Mouse (Mus musculus) testis, postnatal 14 days (tissue): Measurements from ENCODE around the gene Zcchc17.

ENCODE experiments used
- DNase-seq: peaks from one replicate; pipeline ENCODE4 v3.0.0; 2021; ENCODE audit warnings: low spot score

Gene Zcchc17

GRCm38 (mm10) chr4:130316691-130317090, 43.1 kb downstream of the Zcchc17 start:
- no peak for DNase-seq

GRCm38 (mm10) chr4:130315771-130316527, 43.8 kb downstream of the Zcchc17 start:
- DNase-seq = no peak

DNA sequence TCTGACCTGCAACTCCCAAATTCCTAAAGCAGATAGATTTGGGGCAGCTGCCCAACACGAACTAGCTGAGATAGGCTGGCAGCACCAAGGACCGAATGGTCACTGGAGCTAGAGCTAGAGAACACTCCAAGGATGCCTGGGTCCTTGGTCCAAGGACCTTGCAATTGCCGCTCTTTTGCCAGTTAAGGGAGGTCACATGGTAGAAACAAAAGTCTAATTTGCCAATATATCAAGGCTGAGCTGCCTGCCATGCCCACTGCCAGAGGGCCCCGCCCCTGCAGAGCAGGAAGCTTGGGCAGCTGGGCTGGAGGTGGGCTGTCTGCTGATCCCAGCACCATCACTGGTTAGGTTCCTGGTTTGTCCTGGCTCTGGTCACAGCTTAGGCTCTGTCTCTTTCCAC, 46.2 kb downstream of the Zcchc17 start:
- no peak for DNase-seq

GRCm38 (mm10) chr4:130312526-130312925, 47.2 kb downstream of the Zcchc17 start:
- DNase-seq = no peak

DNA sequence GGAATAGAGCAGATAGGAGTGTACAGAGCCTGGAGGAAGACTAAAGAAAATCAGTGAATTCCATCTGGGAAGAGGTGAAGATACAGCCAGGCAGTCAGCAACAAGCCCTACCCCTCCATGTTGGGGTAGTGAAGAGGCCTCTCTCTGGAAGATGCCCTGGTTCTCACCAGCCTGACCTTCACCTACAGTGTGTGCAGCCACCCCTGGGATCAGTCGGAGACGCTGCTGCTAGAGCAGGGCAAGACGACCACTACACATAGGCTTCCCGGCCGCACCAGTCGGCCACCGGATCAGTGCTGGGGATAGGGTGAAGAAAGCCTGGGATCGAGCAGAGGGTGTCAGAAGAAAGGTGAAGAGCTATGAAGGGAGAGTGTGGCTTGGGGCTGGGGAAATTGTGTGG, 50.5 kb downstream of the Zcchc17 start:
- no peak for DNase-seq

DNA sequence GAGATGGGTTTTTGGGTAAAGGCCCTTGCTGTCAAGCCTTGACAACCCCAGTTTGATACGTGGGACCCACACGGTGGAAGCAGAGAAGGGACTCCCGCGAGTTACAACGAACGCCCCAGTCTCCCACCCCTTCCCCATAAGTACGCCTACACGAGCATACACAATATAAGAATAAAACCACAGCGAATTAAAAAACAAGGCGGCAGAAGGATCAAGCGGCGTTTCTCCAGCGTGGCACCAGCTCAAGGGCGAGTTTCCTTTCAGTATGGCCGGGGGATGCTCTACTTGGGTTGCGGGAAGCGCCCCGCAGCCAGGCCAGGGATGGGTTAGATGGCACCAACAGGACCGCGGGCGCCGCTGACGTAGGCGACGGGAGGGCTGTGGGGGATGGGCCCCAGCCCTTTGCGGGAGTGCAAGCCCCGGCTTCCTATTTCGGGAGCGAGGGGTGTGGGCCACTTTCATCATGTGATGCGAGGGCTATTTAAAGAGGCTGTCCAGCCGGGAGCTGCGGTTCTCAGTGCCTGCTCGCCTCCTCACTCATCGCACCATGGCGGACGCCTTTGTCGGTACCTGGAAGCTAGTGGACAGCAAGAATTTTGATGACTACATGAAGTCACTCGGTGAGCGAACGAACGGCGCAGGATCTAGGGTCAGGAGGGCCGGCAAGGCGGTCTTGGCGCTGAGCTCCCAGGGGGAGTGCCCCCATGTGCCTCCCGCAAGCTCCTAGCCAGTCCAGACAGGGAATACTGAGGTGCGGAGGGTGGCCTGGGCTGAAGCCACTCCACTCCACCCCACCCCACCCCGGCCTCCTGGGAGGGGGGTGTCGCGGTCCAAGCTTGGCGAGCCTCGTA, 51.3 kb downstream of the Zcchc17 start, which contains the start of the genes Fabp3 and Gm10570:
TSS of gene Fabp3 (plus strand) at position 365 of the 851 bp plus-strand sequence.
TSS of gene Gm10570 (minus strand) at position 444 of the 851 bp plus-strand sequence.
- DNase-seq = no peak

DNA sequence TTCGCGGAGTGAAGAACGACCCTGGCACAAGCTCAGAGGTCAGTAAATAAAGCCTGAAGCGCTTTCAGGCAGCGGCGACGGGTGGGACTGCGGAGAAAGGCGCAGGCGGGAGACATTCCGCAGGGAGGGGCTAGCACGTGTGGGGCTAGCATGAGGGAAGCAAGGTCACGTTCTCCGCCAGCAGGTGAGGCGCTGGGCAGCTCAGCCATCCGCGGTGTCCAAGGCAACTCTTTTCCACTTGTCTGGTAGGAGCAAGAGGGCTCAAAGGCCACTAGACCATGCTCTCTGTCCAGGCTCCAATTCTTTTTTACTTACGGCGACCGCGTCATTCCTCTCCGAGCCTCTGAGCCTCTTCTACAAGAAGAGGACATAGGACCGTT, 51.9 kb downstream of the Zcchc17 start:
- DNase-seq = peak; percentile 55

DNA sequence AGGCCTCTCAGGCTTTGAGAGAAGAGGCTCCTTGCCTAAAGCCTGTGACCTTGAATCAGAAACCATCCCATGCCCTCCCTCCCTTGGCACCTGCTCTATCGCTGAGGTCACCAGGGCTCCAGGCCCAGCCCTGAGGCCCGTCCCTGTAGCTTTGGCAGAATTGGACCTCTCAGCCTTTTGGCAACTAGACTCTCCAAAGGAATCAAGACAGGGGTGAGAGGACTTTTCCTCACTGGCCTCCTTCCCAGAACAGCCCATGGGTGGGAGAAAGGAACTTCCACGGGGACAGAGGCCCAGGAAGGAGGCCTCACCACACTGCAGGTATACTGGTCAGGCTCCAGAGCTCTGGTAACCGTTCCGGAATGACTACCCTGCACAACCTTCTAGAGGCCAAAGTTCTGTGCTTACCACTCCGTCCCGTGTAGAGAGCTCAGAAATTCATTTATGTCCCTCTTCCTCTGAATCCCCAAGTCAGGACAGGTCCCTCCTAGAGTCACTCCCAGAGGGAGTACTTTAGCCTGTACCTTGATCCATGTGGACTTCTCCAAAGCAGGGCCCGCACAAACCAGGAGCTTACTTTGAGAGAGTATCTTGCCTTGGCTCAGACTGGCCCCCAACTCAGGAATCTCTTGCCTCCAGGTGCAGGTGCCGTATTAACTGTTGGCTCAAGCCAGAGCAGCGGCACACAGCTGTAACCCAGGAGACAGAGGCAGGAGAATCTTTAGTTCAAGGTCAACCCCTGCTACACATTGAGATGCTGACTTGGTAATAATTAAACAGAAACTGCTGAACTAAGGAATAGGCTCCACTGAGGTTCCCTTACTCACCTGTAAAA, 52.7 kb downstream of the Zcchc17 start:
- DNase-seq = peak; percentile 64

DNA sequence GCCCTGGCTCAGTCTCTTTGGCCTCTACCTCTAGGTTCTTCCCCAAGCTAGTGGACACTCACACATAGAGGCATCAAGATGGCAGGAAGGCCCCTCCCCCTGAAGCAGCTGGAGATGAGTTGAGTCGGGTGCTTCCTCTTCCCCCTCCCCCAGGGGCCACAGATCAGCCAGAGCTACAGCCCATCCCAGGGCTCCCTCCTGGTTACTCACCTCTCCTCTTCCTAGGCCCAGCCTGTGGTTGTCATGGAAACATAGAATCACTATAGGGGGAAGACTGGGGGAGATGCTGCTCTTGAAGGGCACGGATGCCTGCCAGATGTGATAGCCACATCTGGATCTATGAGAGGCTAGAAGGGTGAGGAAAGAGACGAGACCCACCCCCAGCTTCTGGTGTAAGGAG, 55.0 kb downstream of the Zcchc17 start:
- DNase-seq = no peak

DNA sequence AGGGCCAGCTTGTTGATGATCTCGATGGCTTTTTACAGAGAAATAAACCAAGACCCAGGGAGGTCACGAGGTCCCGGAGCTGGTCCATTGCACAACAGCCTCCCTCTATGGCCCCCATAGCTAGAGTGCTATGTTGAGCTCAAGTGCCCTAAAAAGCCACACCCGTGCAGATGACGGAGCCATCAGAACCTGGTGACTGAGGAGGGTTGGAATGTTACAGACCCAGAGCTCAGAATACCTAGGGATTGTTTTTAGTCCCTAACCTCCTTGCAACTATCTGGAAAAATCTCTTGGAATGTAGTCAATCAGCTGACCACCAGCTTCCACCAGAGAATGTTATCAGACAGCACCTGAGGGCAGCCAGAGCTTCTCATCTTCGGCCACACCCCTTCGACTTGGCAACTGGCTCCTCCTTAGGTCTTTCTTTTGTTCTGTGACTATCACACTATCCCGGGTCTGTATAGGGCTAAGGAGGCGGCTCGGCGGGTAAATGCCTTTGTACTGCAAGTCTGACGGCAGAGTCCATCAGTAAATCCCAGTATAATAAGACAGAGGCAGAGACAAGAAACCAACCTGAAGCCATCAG, 57.4 kb downstream of the Zcchc17 start:
- DNase-seq = no peak

DNA sequence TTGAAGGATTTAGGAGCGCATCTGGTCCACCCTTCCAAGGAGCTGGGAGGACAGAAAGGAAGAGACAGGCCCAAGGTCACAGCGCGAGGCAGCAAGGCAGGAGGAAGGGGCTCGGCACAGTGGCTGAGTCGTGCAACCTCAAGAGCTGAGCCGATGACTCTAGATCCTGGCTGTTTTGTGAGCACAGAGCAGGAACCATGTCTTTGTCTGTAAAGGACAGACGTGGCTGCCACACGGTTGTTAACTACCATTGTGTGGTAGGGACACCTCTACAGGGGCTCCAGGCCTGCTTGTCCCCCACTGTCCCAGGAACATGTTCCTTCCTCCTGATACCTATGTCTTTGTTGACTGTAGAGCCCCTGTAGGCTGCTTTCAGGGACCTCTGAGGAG, 60.1 kb downstream of the Zcchc17 start:
- no peak for DNase-seq

- no peak for DNase-seq
Measured at GRCm38 (mm10) chr4:130298877-130299628, 60.7 kb downstream of the Zcchc17 start.

DNA sequence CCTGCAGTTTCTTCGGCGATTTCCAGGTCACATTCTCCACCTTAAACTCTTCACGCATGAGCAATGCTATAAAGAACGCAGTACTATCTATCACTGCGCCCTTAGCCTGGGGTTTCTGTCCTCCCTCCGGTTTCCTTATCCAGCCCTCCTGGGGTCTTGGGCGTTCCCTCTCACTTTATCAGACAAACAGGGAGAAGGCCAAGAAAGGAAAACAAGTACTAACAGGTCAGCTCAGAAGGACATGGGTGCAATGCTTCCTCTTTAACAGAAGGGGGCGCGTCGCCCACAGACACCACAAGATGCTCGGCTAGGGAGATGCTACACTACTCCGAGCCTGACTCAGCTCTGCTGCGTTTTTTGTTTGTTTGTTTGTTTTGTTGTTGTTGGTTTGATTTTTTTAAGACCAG, 62.6 kb downstream of the Zcchc17 start:
- no peak for DNase-seq

DNA sequence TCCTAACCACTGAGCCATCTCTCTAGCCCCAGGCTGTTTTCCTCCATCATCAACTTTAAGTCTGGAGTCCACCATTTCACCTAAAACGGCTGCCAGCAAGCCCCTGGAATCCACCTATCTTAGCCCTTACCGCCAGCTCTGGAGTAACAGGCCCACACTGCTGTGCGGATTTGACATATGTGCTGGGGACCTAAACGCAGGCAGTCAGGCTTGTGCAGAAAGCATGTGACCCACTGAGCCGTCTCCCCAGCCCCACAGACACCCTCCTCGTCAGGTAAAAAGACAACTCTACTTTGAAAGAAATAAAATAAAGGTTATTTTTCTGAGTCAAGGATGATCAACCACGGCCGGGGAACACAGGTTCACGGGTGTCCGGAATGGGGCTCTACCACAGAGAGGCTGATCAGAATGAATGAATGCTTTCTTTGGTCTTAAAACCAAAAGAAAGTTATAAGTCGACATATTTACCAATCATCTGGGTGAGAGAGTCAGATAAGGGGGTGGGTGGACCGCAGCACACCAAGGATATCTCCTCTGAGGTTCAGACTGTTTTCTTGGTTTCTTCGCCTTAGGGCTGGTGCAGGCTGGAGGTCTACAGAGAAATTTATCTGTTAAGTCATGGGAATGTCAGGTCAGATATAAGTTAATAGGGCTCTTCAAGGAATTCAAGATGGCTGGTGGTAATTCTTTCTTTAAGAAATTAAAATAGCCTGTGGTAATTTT, 63.3 kb downstream of the Zcchc17 start:
- DNase-seq = no peak

DNA sequence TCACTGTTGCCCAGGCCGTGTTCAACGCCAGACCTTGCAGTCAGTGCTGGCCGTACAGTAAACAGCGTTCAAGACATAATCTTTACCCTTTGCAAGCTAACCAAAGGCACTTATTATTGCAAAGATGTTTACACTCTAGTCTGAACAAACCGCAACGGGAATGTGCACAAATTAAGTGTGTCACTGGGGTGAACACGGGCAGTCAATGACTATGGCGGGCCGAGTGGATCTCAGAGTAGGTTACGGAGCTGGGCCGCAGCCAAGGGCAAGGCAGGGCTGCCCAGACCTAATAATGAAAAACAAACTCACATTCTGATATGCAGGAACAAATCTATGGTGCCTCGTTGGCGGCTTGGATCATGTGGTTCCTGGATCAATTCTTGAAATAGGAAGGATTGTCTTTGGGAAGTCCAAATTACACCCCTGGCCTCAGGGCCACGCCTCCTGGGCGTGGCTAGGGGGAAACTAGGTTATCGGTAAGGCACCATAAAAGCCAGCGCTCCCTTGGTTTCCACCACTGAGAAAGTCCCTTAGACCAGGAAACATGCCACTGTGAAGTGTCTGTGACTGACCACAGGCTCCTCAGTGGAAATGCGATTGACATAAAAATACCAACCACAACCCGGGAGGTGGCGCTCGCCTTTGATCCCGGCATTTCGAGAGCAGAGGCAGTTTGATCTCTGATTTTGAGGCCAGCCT, 64.5 kb downstream of the Zcchc17 start:
- no peak for DNase-seq

DNA sequence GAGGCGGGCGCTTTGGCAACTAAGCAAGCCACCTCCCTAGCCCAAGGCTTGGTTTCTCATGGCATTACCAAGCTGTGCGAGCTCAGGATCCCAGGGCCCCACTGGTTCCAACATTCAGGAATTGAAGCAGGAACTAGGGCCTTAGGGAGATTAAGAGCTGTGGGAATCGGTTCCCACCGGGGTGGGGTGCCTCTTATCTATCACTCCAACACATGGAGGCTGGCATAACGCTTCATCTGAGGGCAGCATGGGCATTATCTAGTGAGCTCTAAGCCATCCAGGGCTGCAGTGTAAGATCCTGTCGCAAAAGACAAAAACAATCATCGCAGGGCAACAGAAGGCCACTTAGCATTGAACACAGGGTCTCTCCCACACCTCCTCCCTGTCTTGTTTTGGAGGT, 65.2 kb downstream of the Zcchc17 start:
- DNase-seq = no peak

- peak; percentile 63 for DNase-seq
Measured at GRCm38 (mm10) chr4:130292271-130292670, 67.5 kb downstream of the Zcchc17 start.

GRCm38 (mm10) chr4:130289824-130290223, 69.9 kb downstream of the Zcchc17 start:
- DNase-seq = no peak

DNA sequence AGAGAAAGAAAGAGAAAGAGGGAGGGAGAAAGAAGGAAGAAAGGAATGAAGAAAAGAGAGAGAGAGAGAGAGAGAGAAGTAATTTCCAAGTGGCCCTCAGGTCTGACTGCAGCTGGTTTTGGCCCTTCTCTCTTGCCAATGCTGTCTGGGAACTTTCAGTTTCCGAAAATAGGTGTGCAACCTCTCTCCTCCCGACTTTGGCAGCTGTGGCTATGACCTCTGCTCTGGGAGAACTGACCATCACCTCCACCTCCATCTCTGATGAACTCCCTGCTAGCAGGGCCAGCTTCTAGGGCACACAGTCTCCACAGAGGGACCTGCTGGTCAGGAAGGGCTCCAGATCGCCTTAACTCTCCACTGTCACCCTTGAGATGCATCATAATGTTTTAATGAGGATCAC, 73.2 kb downstream of the Zcchc17 start:
- DNase-seq = no peak

DNA sequence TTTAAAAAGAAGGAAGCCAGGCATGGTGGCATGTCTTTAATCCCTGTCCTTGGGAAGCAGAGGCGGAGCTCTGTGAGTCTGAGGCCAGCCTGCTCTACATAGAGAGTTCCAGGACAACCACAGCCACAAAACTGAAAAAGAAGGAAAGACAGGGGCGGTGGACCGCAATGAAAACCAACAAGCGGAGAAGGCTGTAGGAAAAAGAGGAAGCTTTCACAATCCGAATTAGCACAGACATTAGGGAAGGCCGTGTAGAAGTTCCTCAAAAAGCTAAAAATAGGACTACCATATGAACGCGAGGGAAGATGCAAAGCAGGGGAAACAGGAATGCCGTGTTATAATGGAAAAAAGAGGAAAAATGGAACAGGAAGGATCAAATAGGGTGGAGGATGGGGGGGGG, 75.9 kb downstream of the Zcchc17 start:
- DNase-seq = no peak
